Mouse (Mus musculus) CD4-positive naive resting alpha-beta T cell, adult 76 days (primary cell): ENCODE results near the gene 2310046K23Rik. TPM values are rescaled to one million over a fixed set of nuclear protein-coding genes. Genes with fewer than 3 reads are reported as not detected.

Experiments used
- total RNA-seq: library from RNA; stranded (reverse); gene quantifications from one replicate; pipeline ENCODE4 v1.2.4, GENCODE M21; 2023

Gene 2310046K23Rik
- not detected for total RNA-seq

GRCm38 (mm10) chr3:92534411-92534810, at the start of gene 2310046K23Rik:
Gene 2310046K23Rik (minus strand): TSS chr3:92534511.

GRCm38 (mm10) chr3:92573449-92574041, 39.2 kb upstream of the 2310046K23Rik start, which contains the start of gene Ivl:
Gene Ivl (minus strand): TSS chr3:92573735.

GRCm38 (mm10) chr3:92500393-92500792, 33.9 kb downstream of the 2310046K23Rik start, which contains the start of gene Sprr4:
Gene Sprr4 (minus strand): TSS chr3:92500493.

GRCm38 (mm10) chr3:92485863-92486262, 48.4 kb downstream of the 2310046K23Rik start, which contains the start of gene Sprr1a:
Gene Sprr1a (minus strand): TSS chr3:92485895.

Other genes starting within 250 kb of the 2310046K23Rik start
- gene Sprr2a3, start 249.1 kb downstream of the 2310046K23Rik start, total RNA-seq, result not detected
- not detected for gene Sprr2b, start 217.9 kb downstream of the 2310046K23Rik start, total RNA-seq
- gene Sprr2d, start 195.4 kb downstream of the 2310046K23Rik start, total RNA-seq, result not detected
- not detected for gene Sprr2e, start 182.4 kb downstream of the 2310046K23Rik start, total RNA-seq
- not detected for gene Sprr2f, start 169.3 kb downstream of the 2310046K23Rik start, total RNA-seq
- not detected for gene Sprr2h, start 148.8 kb downstream of the 2310046K23Rik start, total RNA-seq
- not detected for gene Sprr2i, start 126.5 kb downstream of the 2310046K23Rik start, total RNA-seq
- gene Sprr2j-ps, start 116.4 kb downstream of the 2310046K23Rik start, total RNA-seq, result not detected
- 0.76 TPM for gene Gm9774, start 105.1 kb downstream of the 2310046K23Rik start, total RNA-seq
- gene Sprr2k, start 101.9 kb downstream of the 2310046K23Rik start, total RNA-seq, result not detected
- not detected for gene Sprr1b, start 95.7 kb downstream of the 2310046K23Rik start, total RNA-seq
- gene Sprr3, start 75.8 kb downstream of the 2310046K23Rik start, total RNA-seq, result not detected
- gene Sprr1a, start 48.6 kb downstream of the 2310046K23Rik start, total RNA-seq, result not detected
- not detected for gene Sprr4, start 34.0 kb downstream of the 2310046K23Rik start, total RNA-seq
- not detected for gene Ivl, start 39.2 kb upstream of the 2310046K23Rik start, total RNA-seq
- gene Smcp, start 54.5 kb upstream of the 2310046K23Rik start, total RNA-seq, result not detected
- not detected for gene 2210017I01Rik, start 73.0 kb upstream of the 2310046K23Rik start, total RNA-seq
- not detected for gene Lce6a, start 87.1 kb upstream of the 2310046K23Rik start, total RNA-seq
- gene Lce1a1, start 113.8 kb upstream of the 2310046K23Rik start, total RNA-seq, result not detected
- gene Lce1b, start 122.4 kb upstream of the 2310046K23Rik start, total RNA-seq, result not detected
- gene Lce1a2, start 135.8 kb upstream of the 2310046K23Rik start, total RNA-seq, result not detected
- gene Lce1c, start 144.7 kb upstream of the 2310046K23Rik start, total RNA-seq, result not detected
- gene Lce1d, start 152.7 kb upstream of the 2310046K23Rik start, total RNA-seq, result not detected
- not detected for gene Lce1e, start 174.6 kb upstream of the 2310046K23Rik start, total RNA-seq
- not detected for gene Lce1f, start 185.8 kb upstream of the 2310046K23Rik start, total RNA-seq
- gene Gm38119, start 204.6 kb upstream of the 2310046K23Rik start, total RNA-seq, result not detected
- gene Lce1g, start 217.8 kb upstream of the 2310046K23Rik start, total RNA-seq, result not detected
- not detected for gene Lce1h, start 230.6 kb upstream of the 2310046K23Rik start, total RNA-seq
- gene Lce1i, start 244.4 kb upstream of the 2310046K23Rik start, total RNA-seq, result not detected